Mouse (Mus musculus) bone marrow macrophage, adult 2 months (primary cell): ENCODE results near the gene Card10.

Source experiments
- CTCF ChIP-seq: IDR thresholded peaks from 2 replicates; pipeline ENCODE4 v1.5.1; 2012; ENCODE audit warnings: low read depth, mild to moderate bottlenecking, low read length, moderate library complexity
- POLR2A ChIP-seq: IDR thresholded peaks from 2 replicates; pipeline ENCODE4 v1.6.1; 2012; ENCODE audit warnings: mild to moderate bottlenecking, low read depth, low read length, borderline replicate concordance

DNA sequence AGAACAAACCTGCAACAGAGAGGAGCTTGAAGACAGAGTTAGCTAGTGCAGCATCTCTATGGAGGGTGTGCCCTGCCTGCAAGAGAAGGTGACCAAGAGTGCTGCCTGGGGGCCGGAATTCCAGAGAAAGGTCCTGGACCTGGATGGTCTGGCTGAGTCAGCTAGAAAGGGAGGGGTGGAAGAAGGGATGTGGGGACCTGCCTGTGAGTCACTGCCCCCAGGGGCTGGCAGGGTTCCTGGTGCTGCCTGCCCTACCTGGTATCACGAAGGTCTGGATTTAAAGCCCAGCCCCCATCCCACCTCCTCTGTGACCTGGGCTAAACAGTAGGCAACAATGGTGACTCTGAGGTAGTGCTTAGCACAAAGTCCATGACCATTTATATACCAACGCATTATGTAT, 4.3 kb upstream of the Card10 start:
- TF ChIP-seq CTCF: no peak
- TF ChIP-seq POLR2A: no peak
